Mouse (Mus musculus) left cerebral cortex, postnatal 10 days (tissue): ENCODE results near the gene Ruvbl2. TPM values are rescaled to one million over a fixed set of nuclear protein-coding genes. Genes with fewer than 3 reads are reported as not detected.

Experiments
- microRNA-seq: library from miRNA; unstranded; fragments of <30 nt; microRNA quantifications from one replicate; pipeline ENCODE4 v1.2.0, GENCODE M21; 2022
- total RNA-seq, 2 experiments: library from RNA; stranded (reverse); gene quantifications; 2 replicates each; pipeline ENCODE4 v1.2.3; 2021

Ruvbl2 gene
- total RNA-seq, 2 experiments from 2014 or later, result 31.3 to 41.1 TPM

Small RNA genes lying within 50 kb of the gene (microRNA-seq; reads per million reads assigned to microRNA genes)
- not detected for gene Gm22133

Other genes with a start within 250 kb of the Ruvbl2 start
- 1 to 10 TPM; 2.0 to 2.3 TPM for gene Ccdc155, start 233.2 kb downstream of the Ruvbl2 start, total RNA-seq
- gene Dkkl1, start 225.9 kb downstream of the Ruvbl2 start, total RNA-seq, result 10 to 100 TPM; 16.3 to 18.7 TPM
- 1 to 10 TPM; 6.6 to 6.8 TPM for gene Tead2, start 222.3 kb downstream of the Ruvbl2 start, total RNA-seq
- gene Cd37, start 199.0 kb downstream of the Ruvbl2 start, total RNA-seq, result 1 to 10 TPM; 4.1 to 4.3 TPM
- gene Slc6a16, start 197.0 kb downstream of the Ruvbl2 start, total RNA-seq, result 1 to 10 TPM; 1.4 to 1.7 TPM
- under 1 TPM; 0.41 to 0.60 TPM for gene Slc6a21, start 160.6 kb downstream of the Ruvbl2 start, total RNA-seq
- 10 to 100 TPM; 20.5 to 32.2 TPM for gene Trpm4, start 104.3 kb downstream of the Ruvbl2 start, total RNA-seq
- 1 to 10 TPM in 1 of 2 experiments, under 1 TPM in 1; 0.99 to 1.3 TPM for gene Hrc, start 102.8 kb downstream of the Ruvbl2 start, total RNA-seq
- gene Ppfia3, start 71.1 kb downstream of the Ruvbl2 start, total RNA-seq, result 100 to 1,000 TPM; 142 to 147 TPM
- 100 to 1,000 TPM; 176 to 192 TPM for gene Lin7b, start 67.5 kb downstream of the Ruvbl2 start, total RNA-seq
- 100 to 1,000 TPM; 352 to 384 TPM for gene Snrnp70, start 42.4 kb downstream of the Ruvbl2 start, total RNA-seq
- gene Kcna7, start 32.4 kb downstream of the Ruvbl2 start, total RNA-seq, result not detected
- gene Ntf5, start 24.4 kb downstream of the Ruvbl2 start, total RNA-seq, result not detected
- not detected for gene Lhb, start 17.3 kb downstream of the Ruvbl2 start, total RNA-seq
- 10 to 100 TPM; 16.9 to 17.3 TPM for gene Gys1, start 3.3 kb downstream of the Ruvbl2 start, total RNA-seq
- gene Ftl1, start 21.8 kb upstream of the Ruvbl2 start, total RNA-seq, result 100 to 1,000 TPM; 445 to 456 TPM
- gene Bax, start 28.8 kb upstream of the Ruvbl2 start, total RNA-seq, result 10 to 100 TPM; 86.0 to 93.8 TPM
- not detected for gene Tulp2, start 43.8 kb upstream of the Ruvbl2 start, total RNA-seq
- not detected for gene Gm45808, start 48.7 kb upstream of the Ruvbl2 start, total RNA-seq
- gene Dhdh, start 50.7 kb upstream of the Ruvbl2 start, total RNA-seq, result 1 to 10 TPM; 3.0 to 3.1 TPM
- gene Nucb1, start 72.3 kb upstream of the Ruvbl2 start, total RNA-seq, result 100 to 1,000 TPM; 114 to 127 TPM
- gene Ppp1r15a, start 88.2 kb upstream of the Ruvbl2 start, total RNA-seq, result 10 to 100 TPM; 25.5 to 28.5 TPM
- 1 to 10 TPM; 1.3 to 2.7 TPM for gene Plekha4, start 88.2 kb upstream of the Ruvbl2 start, total RNA-seq
- gene Hsd17b14, start 116.8 kb upstream of the Ruvbl2 start, total RNA-seq, result under 1 TPM in 1 of 2 experiments, not detected in 1; 0.93 TPM
- gene Bcat2, start 132.1 kb upstream of the Ruvbl2 start, total RNA-seq, result 10 to 100 TPM; 20.9 to 21.8 TPM
- not detected for gene Fgf21, start 177.4 kb upstream of the Ruvbl2 start, total RNA-seq
- gene Fut1, start 179.2 kb upstream of the Ruvbl2 start, total RNA-seq, result under 1 TPM; 0.13 to 0.30 TPM
- not detected for gene Izumo1, start 183.7 kb upstream of the Ruvbl2 start, total RNA-seq
- gene Rasip1, start 189.4 kb upstream of the Ruvbl2 start, total RNA-seq, result 10 to 100 TPM; 15.1 to 15.8 TPM
- 1 to 10 TPM; 1.2 to 2.2 TPM for gene Mamstr, start 201.9 kb upstream of the Ruvbl2 start, total RNA-seq
- under 1 TPM; 0.18 to 0.24 TPM for gene Fut2, start 228.3 kb upstream of the Ruvbl2 start, total RNA-seq
- gene Ntn5, start 245.9 kb upstream of the Ruvbl2 start, total RNA-seq, result under 1 TPM; 0.45 to 0.47 TPM